Mouse (Mus musculus) kidney, adult 2 months (tissue): Measurements from ENCODE around the gene Gm11032. TPM values are rescaled to one million over a fixed set of nuclear protein-coding genes. Genes with fewer than 3 reads are reported as not detected.

Experiments used
- DNase-seq: peaks from one replicate; pipeline ENCODE4 v3.0.0; 2021
- H3K27ac ChIP-seq: fragments of 200-500 bp; 2 replicates; pipeline ENCODE4 v1.5.1; 2012; ENCODE audit warnings: low read depth, low read length, control low read depth, inconsistent platforms; ENCODE audit not compliant: insufficient read depth
- H3K27me3 ChIP-seq: fragments of 200-500 bp; replicated peaks from 2 replicates; pipeline ENCODE4 v1.6.1; 2012; ENCODE audit warnings: mild to moderate bottlenecking, moderate library complexity, low read length, inconsistent platforms; ENCODE audit not compliant: control insufficient read depth, insufficient read depth
- H3K36me3 ChIP-seq: fragments of 200-500 bp; 2 replicates; pipeline ENCODE4 v1.6.1; 2012; ENCODE audit warnings: mild to moderate bottlenecking, moderate library complexity, low read length, inconsistent platforms; ENCODE audit not compliant: control insufficient read depth, insufficient read depth
- H3K4me1 ChIP-seq: fragments of 200-500 bp; 2 replicates; pipeline ENCODE4 v1.6.1; 2011; ENCODE audit warnings: low read length; ENCODE audit not compliant: control insufficient read depth, insufficient read depth
- H3K4me3 ChIP-seq: fragments of 200-500 bp; 2 replicates; pipeline ENCODE4 v1.5.1; 2011; ENCODE audit warnings: mild to moderate bottlenecking, low read depth, low read length, control low read depth; ENCODE audit not compliant: insufficient read depth
- CTCF ChIP-seq: fragments of 200-500 bp; conservative IDR thresholded peaks from 2 replicates; pipeline ENCODE4 v1.5.1; 2011; ENCODE audit warnings: low read depth, mild to moderate bottlenecking, control low read depth, low read length, moderate library complexity, mixed read lengths; ENCODE audit not compliant: insufficient read depth, insufficient read length
- POLR2A ChIP-seq: fragments of 200-500 bp; IDR thresholded peaks from one replicate; pipeline ENCODE4 v1.6.1; 2011; ENCODE audit warnings: low read depth, low read length, control low read depth
- WGBS: fragments of 180-500 bp; shearing (Covaris S2); methylation state at CpG from one replicate; pipeline ENCODE4 v1.1.7; 2018; 5-methylcytosine and 5-hydroxymethylcytosine counted together
- polyA plus RNA-seq: library from polyadenylated mRNA; depleted of rRNA; stranded (reverse); fragments of >200 nt; gene quantifications from 2 replicates; pipeline ENCODE4 v1.2.3, GENCODE M21; 2012

The Gm11032 gene
- polyA plus RNA-seq, 1 experiment = not detected

GRCm38 (mm10) chr11:4606541-4606940, 13.3 kb upstream of the Gm11032 start:
- Histone ChIP-seq H3K4me3 (no peak overlapping the region), H3K36me3 (no peaks in the 10 kb centered on the region), H3K4me1 (peaks cover 17% of the 10 kb centered on the region), H3K27ac (no peak overlapping the region), H3K27me3 (no peaks in the 10 kb centered on the region)
- TF ChIP-seq CTCF (no peak), POLR2A (no peak)
- WGBS = 67% methylated on average over 1 of the region's 1 CpGs
- no peak for DNase-seq

GRCm38 (mm10) chr11:4611904-4612303, 8.0 kb upstream of the Gm11032 start:
- no peak for TF ChIP-seq POLR2A
- TF ChIP-seq CTCF = no peak
- H3K36me3 ChIP-seq = no peaks in the 10 kb centered on the region
- H3K27me3 ChIP-seq = no peaks in the 10 kb centered on the region
- 79% methylated on average over 2 of the region's 2 CpGs for WGBS
- no peak for DNase-seq
- H3K4me1 ChIP-seq = 0 out of 2 replicates have a peak, but pooled peaks cover 3% of the 10 kb centered on the region
- no peak overlapping the region for H3K4me3 ChIP-seq
- H3K27ac ChIP-seq = no peak overlapping the region

- DNase-seq = peak; percentile 29
- H3K36me3 ChIP-seq = no peaks in the 10 kb centered on the region
- TF ChIP-seq POLR2A = no peak
- no peak for TF ChIP-seq CTCF
- no peaks in the 10 kb centered on the region for H3K27me3 ChIP-seq
- no peak overlapping the region for H3K27ac ChIP-seq
- no peaks in the 10 kb centered on the region for H3K4me1 ChIP-seq
- 66% methylated on average over 13 of the region's 13 CpGs for WGBS
- H3K4me3 ChIP-seq = no peak overlapping the region
Measured at GRCm38 (mm10) chr11:4620501-4621108, 738 bp downstream of the Gm11032 start.

- TF ChIP-seq POLR2A (no peak), CTCF (no peak)
- no peak for DNase-seq
- no peaks in the 10 kb centered on the region for H3K27me3 ChIP-seq
- H3K36me3 ChIP-seq = no peaks in the 10 kb centered on the region
- 57% methylated on average over 4 of the region's 4 CpGs for WGBS
- no peak overlapping the region for H3K27ac ChIP-seq
- no peaks in the 10 kb centered on the region for H3K4me1 ChIP-seq
- H3K4me3 ChIP-seq = no peak overlapping the region
Measured at GRCm38 (mm10) chr11:4621866-4622265, 2.0 kb downstream of the Gm11032 start.

- H3K27ac ChIP-seq = no peak overlapping the region
- DNase-seq = no peak
- no peaks in the 10 kb centered on the region for H3K4me1 ChIP-seq
- WGBS = 70% methylated on average over 7 of the region's 7 CpGs
- H3K27me3 ChIP-seq = no peaks in the 10 kb centered on the region
- TF ChIP-seq CTCF (no peak), POLR2A (no peak)
- no peak overlapping the region for H3K4me3 ChIP-seq
- H3K36me3 ChIP-seq = no peaks in the 10 kb centered on the region
Measured at GRCm38 (mm10) chr11:4622442-4622986, 2.6 kb downstream of the Gm11032 start.

- no peak overlapping the region for H3K27ac ChIP-seq
- H3K27me3 ChIP-seq = no peaks in the 10 kb centered on the region
- H3K4me3 ChIP-seq = no peak overlapping the region
- DNase-seq = no peak
- 77% methylated on average over 5 of the region's 5 CpGs for WGBS
- H3K4me1 ChIP-seq = no peaks in the 10 kb centered on the region
- H3K36me3 ChIP-seq = no peaks in the 10 kb centered on the region
- TF ChIP-seq POLR2A (no peak), CTCF (no peak)
Measured at GRCm38 (mm10) chr11:4622997-4623396, 3.1 kb downstream of the Gm11032 start.

- Histone ChIP-seq H3K4me1 (peaks cover 7% of the 10 kb centered on the region; the same call in 1 of the 2 replicates), H3K27ac (no peak overlapping the region), H3K4me3 (no peak overlapping the region), H3K36me3 (no peaks in the 10 kb centered on the region), H3K27me3 (no peaks in the 10 kb centered on the region)
- no peak for DNase-seq
- TF ChIP-seq POLR2A (no peak), CTCF (no peak)
- WGBS = 78% methylated on average over 7 of the region's 7 CpGs
Measured at GRCm38 (mm10) chr11:4625931-4626330, 6.1 kb downstream of the Gm11032 start.
